Mouse (Mus musculus): ENCODE data around the gene Trap1a.
"Not testable (repeated sequence)": the region's sequence is repeated elsewhere in the genome, so short reads cannot be mapped to it uniquely, and the experiment has no call there.

Gene Trap1a

GRCm38 (mm10) chrX:139333263-139333994 lies at the start of gene Trap1a:
Gene Trap1a, plus strand, starts transcription at chrX:139333683.
- no peak for ATAC-seq (ENCODE audit: insufficient number of reproducible peaks, low FRiP score, low TSS enrichment)

- ATAC-seq (ENCODE audit: insufficient number of reproducible peaks, low FRiP score, low TSS enrichment), result no peak
These were observed 40.4 kb upstream of the Trap1a start for GRCm38 (mm10) chrX:139293114-139293513.

GRCm38 (mm10) chrX:139295325-139295724 lies 38.2 kb upstream of the Trap1a start:
- no peak for ATAC-seq (ENCODE audit: insufficient number of reproducible peaks, low FRiP score, low TSS enrichment)

GRCm38 (mm10) chrX:139317356-139317755 lies 16.1 kb upstream of the Trap1a start:
- not testable (repeated sequence) for ATAC-seq (ENCODE audit: insufficient number of reproducible peaks, low FRiP score, low TSS enrichment)

GRCm38 (mm10) chrX:139332583-139332982 lies 900 bp upstream of the Trap1a start:
- ATAC-seq (ENCODE audit: insufficient number of reproducible peaks, low FRiP score, low TSS enrichment), result no peak

- no peak for ATAC-seq (ENCODE audit: insufficient number of reproducible peaks, low FRiP score, low TSS enrichment)
These were observed 1.3 kb downstream of the Trap1a start for GRCm38 (mm10) chrX:139334504-139335418.

- ATAC-seq (ENCODE audit: insufficient number of reproducible peaks, low FRiP score, low TSS enrichment), result no peak
These were observed 2.1 kb downstream of the Trap1a start for GRCm38 (mm10) chrX:139335419-139336074.

GRCm38 (mm10) chrX:139339553-139339952 lies 6.1 kb downstream of the Trap1a start:
- no peak for ATAC-seq (ENCODE audit: insufficient number of reproducible peaks, low FRiP score, low TSS enrichment)

GRCm38 (mm10) chrX:139341185-139341584 lies 7.7 kb downstream of the Trap1a start:
- ATAC-seq (ENCODE audit: insufficient number of reproducible peaks, low FRiP score, low TSS enrichment), result no peak

GRCm38 (mm10) chrX:139352192-139352772 lies 18.8 kb downstream of the Trap1a start:
- no peak for ATAC-seq (ENCODE audit: insufficient number of reproducible peaks, low FRiP score, low TSS enrichment)

- ATAC-seq (ENCODE audit: insufficient number of reproducible peaks, low FRiP score, low TSS enrichment), result no peak
These were observed 24.3 kb downstream of the Trap1a start for GRCm38 (mm10) chrX:139357639-139358260.

GRCm38 (mm10) chrX:139358361-139358760 lies 24.9 kb downstream of the Trap1a start:
- no peak for ATAC-seq (ENCODE audit: insufficient number of reproducible peaks, low FRiP score, low TSS enrichment)

- ATAC-seq (ENCODE audit: insufficient number of reproducible peaks, low FRiP score, low TSS enrichment), result no peak
These were observed 33.5 kb downstream of the Trap1a start for GRCm38 (mm10) chrX:139366837-139367528.

- ATAC-seq (ENCODE audit: insufficient number of reproducible peaks, low FRiP score, low TSS enrichment), result no peak
These were observed 34.0 kb downstream of the Trap1a start for GRCm38 (mm10) chrX:139367529-139367908.

- no peak for ATAC-seq (ENCODE audit: insufficient number of reproducible peaks, low FRiP score, low TSS enrichment)
These were observed 35.6 kb downstream of the Trap1a start for GRCm38 (mm10) chrX:139369122-139369521.

GRCm38 (mm10) chrX:139372665-139373064 lies 39.2 kb downstream of the Trap1a start:
- ATAC-seq (ENCODE audit: insufficient number of reproducible peaks, low FRiP score, low TSS enrichment), result no peak
